Mouse (Mus musculus): ENCODE results near the gene Ppp2r5d. TPM values are rescaled to one million over a fixed set of nuclear protein-coding genes. Genes with fewer than 3 reads are reported as not detected.

Ppp2r5d gene
- 78.7 and 81.6 TPM in 2 replicates for polyA plus RNA-seq (2015; fragmentation: Nextera tagmentation; extraction: Ambion mirVana)

GRCm38 (mm10) chr17:46704887-46705835 is at the start of gene Ppp2r5d:
Gene Ppp2r5d (minus strand): TSS chr17:46705111.
- 1% methylated on average over 48 of the region's 48 CpGs for WGBS
- H3K9ac ChIP-seq, result peak within 1 kb of the TSS; percentile 95
- H3K27ac ChIP-seq (replicated peaks), result peak within 1 kb of the TSS; percentile 91
- H3K4me2 ChIP-seq, result peak within 1 kb of the TSS; percentile 82
- ATAC-seq (ENCODE audit: low read depth), result peak; percentile 94
- H3K36me3 ChIP-seq, result peaks cover 6% of the 10 kb centered on the region; the same call in 1 of the 2 replicates
- no peaks in the 10 kb centered on the region for H3K27me3 ChIP-seq
- H3K4me1 ChIP-seq (replicated peaks), result peaks cover 45% of the 10 kb centered on the region
- no peaks in the 10 kb centered on the region for H3K9me3 ChIP-seq
- H3K4me3 ChIP-seq, result peak within 1 kb of the TSS; percentile 93

DNA sequence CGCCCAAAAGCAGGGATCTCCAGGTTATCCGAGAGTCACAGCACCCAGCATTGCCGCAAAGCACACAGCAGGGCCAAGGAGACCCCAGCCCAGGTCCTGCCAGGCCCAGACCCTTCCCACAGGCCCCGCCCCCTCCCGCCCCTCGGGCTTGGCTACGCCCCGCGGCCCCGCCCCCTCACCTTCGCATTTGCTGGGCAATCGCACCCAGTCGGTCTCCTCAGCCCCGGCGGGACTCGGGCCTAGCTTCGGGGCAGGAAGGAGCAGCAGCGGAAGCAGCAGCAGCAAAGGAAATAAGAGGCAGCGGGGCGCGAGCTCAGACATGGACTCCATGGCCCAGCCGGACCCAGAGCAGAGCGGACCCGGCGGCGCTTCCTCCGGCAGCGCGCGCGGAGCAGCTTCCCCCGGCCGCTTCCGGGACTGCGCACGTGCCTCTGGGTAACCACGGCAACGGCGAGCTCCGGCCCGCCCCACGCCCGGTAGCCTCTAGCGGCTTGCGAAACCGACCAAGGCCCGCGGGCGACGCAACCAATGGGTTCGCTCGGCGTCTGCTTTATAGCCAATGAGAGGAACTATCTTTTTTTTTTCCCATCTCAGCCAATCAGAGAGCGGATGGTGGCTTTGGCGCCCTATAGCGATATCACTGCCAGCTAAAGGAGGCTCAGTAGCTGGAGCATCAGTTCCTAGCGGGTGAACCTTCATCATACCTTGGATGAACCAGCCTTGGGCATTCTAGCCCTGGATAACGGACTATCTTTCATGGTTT is 47.1 kb upstream of the Ppp2r5d start, which contains the start of gene Cnpy3:
Cnpy3 (minus strand) TSS at position 421 of the 763 bp plus-strand sequence.
- peak within 1 kb of the TSS; percentile 91 for H3K27ac ChIP-seq (replicated peaks)
- no peaks in the 10 kb centered on the region for H3K27me3 ChIP-seq
- peaks cover 27% of the 10 kb centered on the region for H3K4me1 ChIP-seq (replicated peaks)
- peak within 1 kb of the TSS; percentile 76 for H3K4me3 ChIP-seq
- H3K36me3 ChIP-seq, result peaks cover 6% of the 10 kb centered on the region
- H3K4me2 ChIP-seq, result peak within 1 kb of the TSS; percentile 82
- WGBS, result under 1% methylated on average over 58 of the region's 58 CpGs
- no peaks in the 10 kb centered on the region for H3K9me3 ChIP-seq
- H3K9ac ChIP-seq, result peak within 1 kb of the TSS; percentile 85
- ATAC-seq (ENCODE audit: low read depth), result peak; percentile 99

DNA sequence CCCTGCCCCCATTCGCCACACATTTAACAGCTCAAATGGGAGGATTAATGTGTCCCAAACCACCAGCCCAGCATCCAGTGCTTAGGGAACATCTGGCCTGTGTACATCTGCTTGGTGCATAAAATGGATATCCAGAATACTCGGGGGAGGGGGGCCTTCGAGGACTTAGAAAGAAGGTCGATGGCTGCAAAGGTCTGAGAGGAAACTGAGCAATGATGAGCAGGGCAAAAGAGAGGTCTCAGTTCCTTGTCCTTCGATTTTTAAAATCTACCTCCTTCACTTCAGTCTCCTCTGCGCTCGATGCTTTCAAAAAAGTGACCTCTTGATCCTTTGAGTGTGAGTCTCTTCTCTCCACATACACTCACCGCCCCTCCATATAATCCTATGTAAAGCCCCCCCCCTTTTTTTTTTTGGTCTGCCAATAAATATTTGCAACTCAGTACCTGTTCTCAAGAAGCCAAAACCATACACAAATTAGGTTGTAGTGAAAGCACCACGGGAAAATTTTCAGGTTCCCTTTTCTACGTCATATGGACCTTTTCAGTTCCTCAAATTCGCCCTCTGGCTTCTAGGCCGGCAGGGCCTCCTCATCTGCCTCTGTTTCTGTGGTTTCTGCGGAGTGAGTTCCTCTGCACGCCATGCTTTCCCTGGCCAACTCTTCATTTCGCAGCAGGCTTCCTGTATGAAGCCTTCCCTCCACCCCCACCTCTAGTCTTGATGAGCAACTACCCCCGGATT is 46.3 kb upstream of the Ppp2r5d start:
- peak overlapping the region; percentile 85 for H3K9ac ChIP-seq
- 24% methylated on average over 16 of the region's 16 CpGs for WGBS
- H3K27me3 ChIP-seq, result no peaks in the 10 kb centered on the region
- H3K4me3 ChIP-seq, result peak overlapping the region; percentile 76
- peak overlapping the region; percentile 91 for H3K27ac ChIP-seq (replicated peaks)
- peaks cover 14% of the 10 kb centered on the region for H3K36me3 ChIP-seq
- peak overlapping the region; percentile 82 for H3K4me2 ChIP-seq
- no peak for ATAC-seq (ENCODE audit: low read depth)
- peaks cover 27% of the 10 kb centered on the region for H3K4me1 ChIP-seq (replicated peaks)
- no peaks in the 10 kb centered on the region for H3K9me3 ChIP-seq

- Histone ChIP-seq H3K4me3 (peak overlapping the region; percentile 76), H3K4me1 (replicated peaks) (peaks cover 27% of the 10 kb centered on the region), H3K36me3 (peaks cover 20% of the 10 kb centered on the region), H3K4me2 (peak overlapping the region; percentile 82), H3K9ac (peak overlapping the region; percentile 85), H3K9me3 (no peaks in the 10 kb centered on the region), H3K27me3 (no peaks in the 10 kb centered on the region), H3K27ac (replicated peaks) (peak overlapping the region; percentile 91)
- ATAC-seq (ENCODE audit: low read depth), result no peak
- WGBS, result 80% methylated on average over 4 of the region's 4 CpGs
These were observed 45.7 kb upstream of the Ppp2r5d start for GRCm38 (mm10) chr17:46750580-46750979.

GRCm38 (mm10) chr17:46749282-46749681 is 44.4 kb upstream of the Ppp2r5d start:
- Histone ChIP-seq H3K27me3 (no peaks in the 10 kb centered on the region), H3K36me3 (peaks cover 30% of the 10 kb centered on the region), H3K4me2 (no peak overlapping the region), H3K27ac (replicated peaks) (no peak overlapping the region), H3K9ac (no peak overlapping the region), H3K4me3 (no peak overlapping the region), H3K4me1 (replicated peaks) (peaks cover 27% of the 10 kb centered on the region), H3K9me3 (no peaks in the 10 kb centered on the region)
- ATAC-seq (ENCODE audit: low read depth), result no peak
- 86% methylated on average over 5 of the region's 5 CpGs for WGBS

DNA sequence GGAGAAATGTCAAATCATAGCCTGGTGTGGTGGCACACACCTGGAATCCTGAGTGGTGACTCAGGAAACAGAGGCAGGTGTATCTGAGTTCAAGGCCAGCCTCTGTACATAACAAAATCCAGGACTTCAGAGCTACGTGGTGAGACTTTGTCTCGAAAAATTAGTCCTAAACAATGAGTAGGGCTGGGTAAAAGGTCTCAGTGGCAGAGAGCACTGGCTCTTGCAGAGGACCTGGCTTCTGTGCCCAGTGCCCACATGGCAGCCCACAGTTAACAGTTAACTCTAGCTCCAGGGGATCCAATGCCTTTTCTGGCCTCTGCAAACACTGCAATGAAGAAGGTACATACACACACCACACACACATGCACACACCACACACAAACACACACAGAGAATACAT is 42.9 kb upstream of the Ppp2r5d start:
- H3K4me2 ChIP-seq, result no peak overlapping the region
- H3K9ac ChIP-seq, result no peak overlapping the region
- no peak for ATAC-seq (ENCODE audit: low read depth)
- no peaks in the 10 kb centered on the region for H3K27me3 ChIP-seq
- no peaks in the 10 kb centered on the region for H3K9me3 ChIP-seq
- no peak overlapping the region for H3K27ac ChIP-seq (replicated peaks)
- no peak overlapping the region for H3K4me3 ChIP-seq
- peaks cover 26% of the 10 kb centered on the region for H3K4me1 ChIP-seq (replicated peaks)
- 90% methylated on average over 2 of the region's 2 CpGs for WGBS
- peaks cover 44% of the 10 kb centered on the region for H3K36me3 ChIP-seq

DNA sequence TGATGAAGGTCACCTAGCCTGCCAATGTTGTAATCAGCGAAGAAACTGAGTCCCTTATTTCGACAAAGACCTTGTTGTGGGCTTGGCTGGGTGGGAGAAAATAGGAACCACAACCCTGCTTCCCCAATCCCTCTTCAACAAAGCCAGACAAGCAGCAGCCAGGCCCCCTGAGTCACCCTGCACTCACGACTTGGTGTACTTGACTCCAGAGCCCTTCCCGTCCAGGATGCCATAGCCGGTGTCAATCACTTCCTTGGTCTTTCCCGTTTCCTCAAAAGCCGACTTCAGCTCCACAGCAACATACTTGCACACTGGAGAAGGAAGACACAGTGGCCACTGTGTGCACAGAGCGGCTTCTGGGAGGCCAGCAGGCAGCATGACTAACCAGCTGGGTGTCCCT is 42.3 kb upstream of the Ppp2r5d start:
- H3K27ac ChIP-seq (replicated peaks), result no peak overlapping the region
- H3K27me3 ChIP-seq, result no peaks in the 10 kb centered on the region
- 87% methylated on average over 8 of the region's 8 CpGs for whole genome bisulfite sequencing
- H3K4me2 ChIP-seq, result no peak overlapping the region
- peaks cover 50% of the 10 kb centered on the region for H3K36me3 ChIP-seq
- H3K9me3 ChIP-seq, result no peaks in the 10 kb centered on the region
- H3K4me1 ChIP-seq (replicated peaks), result peaks cover 22% of the 10 kb centered on the region
- no peak overlapping the region for H3K4me3 ChIP-seq
- no peak for ATAC-seq (ENCODE audit: low read depth)
- H3K9ac ChIP-seq, result no peak overlapping the region

GRCm38 (mm10) chr17:46745506-46745905 is 40.6 kb upstream of the Ppp2r5d start:
- 87% methylated on average over 2 of the region's 2 CpGs for WGBS
- no peak for ATAC-seq (ENCODE audit: low read depth)
- Histone ChIP-seq H3K4me3 (no peak overlapping the region), H3K9ac (no peak overlapping the region), H3K4me1 (replicated peaks) (peaks cover 12% of the 10 kb centered on the region), H3K27ac (replicated peaks) (no peak overlapping the region), H3K36me3 (peaks cover 63% of the 10 kb centered on the region), H3K27me3 (no peaks in the 10 kb centered on the region), H3K4me2 (no peak overlapping the region), H3K9me3 (no peaks in the 10 kb centered on the region)

- ATAC-seq (ENCODE audit: low read depth), result no peak
- Histone ChIP-seq H3K27me3 (no peaks in the 10 kb centered on the region), H3K27ac (replicated peaks) (no peak overlapping the region), H3K4me1 (replicated peaks) (no peaks in the 10 kb centered on the region), H3K36me3 (peaks cover 72% of the 10 kb centered on the region), H3K9me3 (no peaks in the 10 kb centered on the region), H3K9ac (no peak overlapping the region), H3K4me3 (no peak overlapping the region), H3K4me2 (no peak overlapping the region)
- 89% methylated on average over 9 of the region's 9 CpGs for whole genome bisulfite sequencing
These were observed 38.1 kb upstream of the Ppp2r5d start for GRCm38 (mm10) chr17:46742986-46743385.

GRCm38 (mm10) chr17:46741305-46741704 is 36.4 kb upstream of the Ppp2r5d start:
- H3K4me2 ChIP-seq, result no peak overlapping the region
- H3K4me3 ChIP-seq, result no peak overlapping the region
- WGBS, result 98% methylated on average over 6 of the region's 6 CpGs
- H3K9me3 ChIP-seq, result no peaks in the 10 kb centered on the region
- no peaks in the 10 kb centered on the region for H3K4me1 ChIP-seq (replicated peaks)
- no peak overlapping the region for H3K27ac ChIP-seq (replicated peaks)
- no peak overlapping the region for H3K9ac ChIP-seq
- peaks cover 70% of the 10 kb centered on the region for H3K36me3 ChIP-seq
- no peak for ATAC-seq (ENCODE audit: low read depth)
- H3K27me3 ChIP-seq, result no peaks in the 10 kb centered on the region

GRCm38 (mm10) chr17:46736160-46736559 is 31.2 kb upstream of the Ppp2r5d start:
- H3K27me3 ChIP-seq, result no peaks in the 10 kb centered on the region
- no peak overlapping the region for H3K4me3 ChIP-seq
- H3K9ac ChIP-seq, result no peak overlapping the region
- peaks cover 44% of the 10 kb centered on the region for H3K36me3 ChIP-seq
- no peaks in the 10 kb centered on the region for H3K9me3 ChIP-seq
- ATAC-seq (ENCODE audit: low read depth), result no peak
- 63% methylated on average over 10 of the region's 10 CpGs for WGBS
- no peak overlapping the region for H3K4me2 ChIP-seq
- no peaks in the 10 kb centered on the region for H3K4me1 ChIP-seq (replicated peaks)
- no peak overlapping the region for H3K27ac ChIP-seq (replicated peaks)
